Mouse (Mus musculus) kidney, adult 9 months (tissue): ENCODE results near the gene Rpl13.
A peak's percentile ranks its signal among the peaks of the same experiment; 100 is the strongest.

Experiments used
- DNase-seq: peaks from one replicate; pipeline ENCODE4 v3.0.0; 2022

Rpl13 gene

GRCm38 (mm10) chr8:123108953-123109352 is 6.8 kb downstream of the Rpl13 start:
- no peak for DNase-seq

DNA sequence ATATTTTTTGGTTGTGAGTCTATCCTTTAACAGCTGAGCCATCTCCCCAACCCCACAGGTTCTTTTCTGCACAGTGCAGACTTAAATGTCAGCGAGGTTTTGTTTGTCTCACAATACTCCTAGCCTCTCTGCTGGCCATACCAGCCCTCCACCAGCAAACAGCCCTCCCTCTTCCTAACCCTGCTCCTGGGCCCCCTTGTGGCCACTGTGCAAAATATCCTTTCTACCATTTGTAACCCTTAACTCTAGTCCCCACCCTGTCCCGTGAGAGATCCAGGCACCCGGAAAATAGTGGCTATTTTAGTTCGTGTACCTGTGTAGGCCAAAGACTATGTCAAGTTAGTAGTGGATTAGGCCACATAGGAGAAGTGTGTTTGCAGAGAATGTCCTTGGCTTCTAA is 8.5 kb downstream of the Rpl13 start:
- DNase-seq = peak; percentile 42

- no peak for DNase-seq
Observed at GRCm38 (mm10) chr8:123112892-123113291, 10.7 kb downstream of the Rpl13 start.

- DNase-seq = peak; percentile 28
Observed at GRCm38 (mm10) chr8:123113908-123114469, 11.8 kb downstream of the Rpl13 start.

DNA sequence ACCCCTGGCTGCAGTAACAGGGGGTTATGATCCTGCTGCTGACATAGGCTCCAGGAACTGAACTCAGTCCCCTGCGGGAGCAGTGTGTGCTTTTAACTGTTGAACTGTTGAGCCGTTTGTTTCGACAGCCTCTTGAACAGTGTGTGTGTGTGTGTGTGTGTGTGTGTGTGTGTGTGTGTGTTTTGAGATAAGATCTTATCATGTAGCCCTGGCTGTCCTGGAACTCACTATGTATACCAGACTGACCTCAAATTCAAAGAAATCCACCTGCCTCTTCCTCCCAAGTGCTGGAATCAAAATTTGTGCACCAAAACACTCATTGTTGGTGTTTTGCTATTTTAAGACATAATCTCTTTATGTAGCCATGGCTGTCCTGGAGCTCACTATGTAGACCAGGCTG is 12.5 kb downstream of the Rpl13 start:
- no peak for DNase-seq

DNA sequence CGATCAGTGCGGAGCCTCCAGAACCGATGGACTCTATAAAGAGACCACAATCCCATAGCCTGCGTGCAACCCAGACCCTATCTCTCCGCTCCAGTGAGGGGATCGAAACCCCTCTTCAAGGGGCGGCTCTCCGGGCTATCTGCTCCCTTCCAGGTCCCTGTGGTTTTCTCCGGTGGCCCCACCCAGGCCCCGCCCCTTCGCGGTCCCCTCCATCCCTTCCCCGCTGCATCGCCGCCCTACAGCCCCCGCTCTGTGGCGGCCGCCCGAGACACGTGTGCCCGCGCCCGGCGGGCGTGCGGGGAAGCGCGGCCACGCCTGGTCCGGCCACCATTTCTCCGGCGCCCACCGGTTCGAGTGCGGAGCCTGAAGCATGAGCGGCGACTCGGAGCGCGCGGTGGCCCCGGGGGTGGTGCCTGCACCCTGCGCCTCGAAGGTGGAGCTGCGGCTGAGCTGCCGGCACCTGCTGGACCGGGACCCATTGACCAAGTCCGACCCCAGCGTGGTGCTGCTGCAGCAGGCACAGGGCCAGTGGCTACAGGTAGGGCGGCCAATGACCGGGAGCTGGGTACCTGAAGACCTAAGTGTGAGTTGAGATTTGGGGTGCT is 15.1 kb downstream of the Rpl13 start, which contains the start of gene Cpne7:
Gene Cpne7, plus strand, starts transcription at position 248 of the 605 bp plus-strand sequence.
- no peak for DNase-seq

- no peak for DNase-seq
Observed at GRCm38 (mm10) chr8:123117744-123118143, 15.6 kb downstream of the Rpl13 start.

- no peak for DNase-seq
Observed at GRCm38 (mm10) chr8:123122059-123122458, 19.9 kb downstream of the Rpl13 start.

GRCm38 (mm10) chr8:123122670-123123069 is 20.5 kb downstream of the Rpl13 start:
- no peak for DNase-seq

- peak; percentile 78 for DNase-seq
Observed at GRCm38 (mm10) chr8:123126193-123126816, 24.2 kb downstream of the Rpl13 start.

DNA sequence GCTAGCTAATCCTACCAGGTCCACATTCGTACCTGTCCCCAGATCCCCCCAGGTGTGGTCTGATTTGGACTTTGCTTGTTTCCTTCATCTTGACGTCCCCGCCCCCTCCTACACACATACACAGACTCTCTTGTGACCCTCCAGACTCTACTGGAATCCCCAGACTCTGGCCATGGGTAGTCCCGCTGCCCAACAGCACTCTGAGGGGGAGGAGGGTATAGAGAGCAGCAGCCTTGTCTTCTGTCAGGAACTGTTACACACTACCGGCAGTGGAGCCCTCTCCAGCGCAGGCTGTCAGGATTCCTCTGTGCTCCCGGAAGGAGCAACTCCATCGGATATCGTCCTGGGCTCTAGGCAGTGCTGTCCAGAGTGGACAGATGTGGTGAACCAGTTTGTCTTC is 28.9 kb downstream of the Rpl13 start:
- no peak for DNase-seq

- no peak for DNase-seq
Observed at GRCm38 (mm10) chr8:123132953-123133352, 30.8 kb downstream of the Rpl13 start.

DNA sequence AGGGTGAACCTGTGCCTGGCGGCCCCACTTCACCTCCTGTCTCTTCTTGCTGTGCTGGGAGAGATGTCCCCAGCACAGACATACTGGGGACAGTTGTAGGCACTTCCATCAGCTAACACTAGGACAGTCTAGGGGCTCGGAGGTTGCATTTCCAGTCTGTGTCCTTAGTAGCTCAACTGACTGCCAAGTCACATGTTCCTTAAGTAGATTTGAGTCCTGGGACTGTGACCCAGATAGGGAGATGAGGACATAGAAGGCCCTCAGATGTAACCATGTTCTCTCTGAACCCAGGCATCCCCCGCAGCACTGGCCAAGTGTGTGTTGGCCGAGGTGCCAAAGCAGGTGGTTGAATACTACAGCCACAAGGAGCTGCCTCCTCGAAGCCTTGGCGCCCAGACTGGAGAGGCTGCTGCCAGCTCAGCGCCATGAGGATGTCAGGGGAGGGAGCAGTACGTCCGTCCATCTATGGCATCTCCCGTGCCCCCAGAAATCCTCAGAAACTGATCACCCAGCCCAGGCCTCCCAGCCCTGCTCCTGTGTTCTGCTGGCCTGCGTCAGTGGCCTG is 32.1 kb downstream of the Rpl13 start:
- DNase-seq = no peak

DNA sequence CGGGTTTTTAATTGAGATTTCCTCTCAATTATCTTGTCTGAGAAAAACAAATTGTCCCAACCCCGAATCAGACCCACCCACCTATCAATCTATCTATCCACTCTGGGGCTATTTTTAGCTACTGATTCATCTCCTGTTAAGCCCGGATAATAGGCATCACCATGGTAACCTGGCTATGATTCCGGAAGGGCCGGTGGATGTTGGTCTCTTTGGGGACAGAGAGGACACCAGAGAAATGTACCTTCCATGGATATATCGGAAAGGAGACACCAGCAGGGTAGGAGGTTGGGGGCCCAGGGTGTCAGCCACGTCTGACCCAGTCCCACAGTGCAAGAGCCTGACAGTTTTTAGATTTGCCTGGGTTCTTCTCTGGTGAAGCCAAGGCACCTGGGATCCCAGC is 33.3 kb downstream of the Rpl13 start:
- peak; percentile 15 for DNase-seq

GRCm38 (mm10) chr8:123135806-123136205 is 33.7 kb downstream of the Rpl13 start:
- DNase-seq = no peak

- no peak for DNase-seq
Observed at GRCm38 (mm10) chr8:123136287-123136686, 34.1 kb downstream of the Rpl13 start.

DNA sequence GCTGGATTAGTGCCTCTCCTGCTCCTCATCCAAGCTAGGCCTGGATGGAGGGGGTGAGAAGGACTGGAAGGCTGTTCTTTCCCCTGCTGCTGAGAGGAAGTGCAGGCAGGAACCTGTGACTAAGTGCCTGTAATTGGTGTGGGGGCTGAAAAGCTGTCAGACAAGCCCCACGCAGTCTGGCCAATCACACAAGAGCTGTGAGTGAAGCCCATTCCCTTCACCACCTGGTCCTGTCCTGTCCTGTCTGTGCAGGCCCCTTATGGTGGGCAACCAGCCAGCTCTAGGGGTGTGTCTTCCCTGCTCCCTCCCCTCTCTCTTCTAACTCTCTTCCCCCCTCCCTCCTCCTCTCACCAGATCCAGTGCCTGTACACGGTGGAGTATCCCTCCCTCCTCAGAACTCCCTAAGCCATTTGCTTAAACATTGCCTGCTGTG is 35.5 kb downstream of the Rpl13 start:
- DNase-seq = no peak

DNA sequence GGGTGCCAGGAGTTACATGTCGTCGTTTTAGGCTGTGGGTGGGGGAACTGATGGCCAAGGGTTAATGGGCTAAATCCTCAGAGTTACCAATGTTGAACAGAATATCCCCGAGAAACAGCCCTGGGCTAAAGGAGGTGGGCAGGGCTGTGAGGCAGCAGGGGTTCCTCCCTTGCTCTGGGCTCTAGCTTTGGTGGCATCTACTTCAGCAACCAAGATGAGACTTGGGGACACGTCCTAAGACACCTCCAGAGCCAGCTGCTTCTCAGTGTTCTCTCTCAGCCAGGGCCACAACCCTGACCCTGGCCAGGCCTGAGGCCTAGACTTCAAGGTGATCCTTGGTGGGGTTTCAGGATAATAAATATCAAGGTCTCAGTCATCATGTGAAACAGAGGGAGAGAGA is 36.6 kb downstream of the Rpl13 start:
- DNase-seq = no peak

- peak; percentile 79 for DNase-seq
Observed at GRCm38 (mm10) chr8:123141741-123142462, 39.8 kb downstream of the Rpl13 start.

DNA sequence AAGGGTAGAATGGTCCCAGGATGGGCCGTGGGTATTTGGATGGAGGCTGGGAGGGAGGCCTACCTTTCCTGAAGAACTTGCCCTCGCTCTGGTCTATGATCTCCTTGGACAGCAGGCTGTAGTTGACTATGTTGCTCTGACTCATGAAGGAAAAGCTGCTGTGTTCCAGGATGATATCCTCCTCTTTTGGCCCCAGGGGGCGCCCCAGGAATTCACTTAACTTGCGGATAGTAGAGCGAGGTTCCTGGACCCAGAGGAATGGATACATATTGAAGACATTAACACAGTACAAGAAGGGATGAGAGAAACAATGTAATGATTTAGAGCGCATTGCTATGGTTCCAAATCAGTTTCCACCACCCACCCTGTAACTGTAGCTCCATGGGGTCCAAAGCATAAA is 43.1 kb downstream of the Rpl13 start:
- peak; percentile 76 for DNase-seq

GRCm38 (mm10) chr8:123146390-123146789 is 44.2 kb downstream of the Rpl13 start:
- DNase-seq = no peak

DNA sequence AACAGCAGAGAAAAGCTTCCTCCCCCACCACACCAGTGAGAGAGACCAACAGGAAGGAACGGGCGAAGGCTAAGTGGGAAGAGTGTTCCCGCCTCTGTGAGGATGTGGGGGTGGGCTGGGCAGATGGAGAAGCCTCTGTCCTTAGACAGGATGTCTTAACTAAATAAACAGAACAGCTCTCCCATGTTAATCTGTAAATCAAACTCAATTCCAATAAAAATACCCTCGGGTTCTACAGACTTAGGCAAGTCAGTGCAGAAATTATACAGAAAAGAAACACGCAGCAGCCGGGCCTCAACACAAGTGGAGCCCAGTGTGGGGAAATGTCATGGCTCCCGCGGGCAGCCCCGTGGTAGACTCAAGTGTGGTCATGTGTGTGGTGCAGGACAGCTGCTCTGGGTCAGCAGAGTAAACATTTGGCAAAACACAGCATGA is 48.6 kb downstream of the Rpl13 start:
- DNase-seq = no peak
